Mouse (Mus musculus) right cerebral cortex, adult 2 months (tissue): ENCODE measurements around the gene Pgm1.

ENCODE experiments used
- DNase-seq, 2 experiments: peaks; one replicate each; pipeline ENCODE4 v3.0.0; 2021 to 2022; ENCODE audit warnings: low spot score in 2 of 2

Pgm1 gene

DNA sequence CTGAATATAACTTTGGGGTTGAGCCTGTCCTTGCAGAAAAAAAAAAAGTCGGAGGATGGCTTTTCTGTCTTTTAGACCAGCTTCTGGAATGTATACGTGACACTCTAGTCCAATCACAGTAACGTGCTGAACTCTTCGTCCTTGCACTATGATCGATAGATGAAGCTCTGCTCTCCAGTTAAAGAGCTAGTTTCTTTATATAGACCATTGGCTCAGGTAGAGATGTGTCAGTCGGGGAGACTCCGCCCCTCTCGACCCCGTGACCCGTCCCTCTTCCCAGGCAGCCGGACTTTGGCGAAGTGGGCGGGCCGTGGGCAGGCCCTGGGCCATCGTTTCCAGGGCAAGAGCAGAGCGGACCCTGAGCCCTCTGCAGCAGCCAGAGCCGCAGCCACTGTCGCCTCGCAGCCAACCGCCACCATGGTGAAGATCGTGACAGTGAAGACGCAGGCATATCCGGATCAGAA is at the start of gene Pgm1:
Gene Pgm1, plus strand, starts transcription at position 266 of the 464 bp plus-strand sequence.
- no peak for DNase-seq

DNA sequence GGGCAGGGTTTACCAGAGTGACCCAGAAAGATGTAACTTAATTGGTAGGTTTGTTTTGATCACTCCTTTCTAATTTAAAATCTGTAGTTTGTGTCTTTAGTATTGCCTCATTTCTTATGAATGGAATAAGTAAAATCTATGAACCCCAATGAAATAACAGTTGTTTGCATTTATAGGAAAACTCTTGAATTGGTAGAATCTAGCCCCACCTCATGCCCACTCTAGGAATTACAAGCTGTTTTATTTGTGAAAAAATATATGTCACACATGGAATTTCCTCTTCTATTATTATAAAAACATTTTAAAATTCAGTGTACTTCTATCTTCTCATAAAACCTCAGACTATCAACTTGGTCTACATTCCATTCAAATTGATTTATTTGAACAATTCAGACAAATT is 47.3 kb upstream of the Pgm1 start:
- DNase-seq: peak; percentile 34 to 58

DNA sequence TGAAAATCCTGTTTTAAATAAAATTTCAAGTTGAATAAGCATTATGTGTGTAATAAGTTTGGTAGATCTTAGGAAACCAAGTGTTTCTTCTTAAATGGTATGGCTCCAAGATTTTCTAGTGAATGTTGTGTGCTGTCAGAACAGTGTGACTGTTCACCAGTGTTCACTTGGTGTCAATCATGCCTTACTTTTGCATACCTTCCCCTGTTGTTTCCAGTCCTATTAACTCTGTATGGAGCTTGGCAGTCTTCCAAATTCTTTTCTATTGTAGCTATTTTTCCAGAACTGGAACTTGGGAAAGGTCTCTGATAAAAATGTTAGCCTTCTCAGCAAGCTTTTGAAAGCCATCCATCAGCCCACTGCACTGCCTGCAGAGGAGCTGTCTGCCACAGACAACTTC is 46.8 kb upstream of the Pgm1 start:
- DNase-seq: no peak

DNA sequence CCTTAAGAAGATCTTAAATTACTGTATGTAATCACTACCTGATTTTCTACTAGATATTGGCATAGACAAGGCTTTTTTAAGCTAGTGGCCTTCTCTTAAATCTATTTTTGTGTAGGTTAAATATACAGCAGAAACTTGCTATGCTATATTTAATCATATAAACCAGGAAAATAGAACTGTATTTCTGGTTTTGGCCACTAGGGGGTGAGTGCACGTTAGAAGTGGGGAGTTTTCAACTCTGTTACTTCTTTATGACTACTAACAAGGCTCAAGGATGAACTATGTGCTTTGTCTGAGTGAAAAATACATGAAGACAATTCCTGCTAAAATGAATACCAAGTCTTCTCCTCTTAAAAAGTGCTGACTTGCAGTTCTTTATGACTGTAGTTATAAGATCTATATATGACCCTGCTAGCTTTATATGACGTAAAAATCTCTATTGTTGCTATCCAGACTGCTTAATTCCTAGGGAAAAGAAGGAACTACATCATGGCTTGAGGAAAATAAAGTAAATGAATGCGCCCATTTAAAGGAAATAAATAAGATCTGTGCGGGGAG is 15.2 kb upstream of the Pgm1 start:
- no peak for DNase-seq

DNA sequence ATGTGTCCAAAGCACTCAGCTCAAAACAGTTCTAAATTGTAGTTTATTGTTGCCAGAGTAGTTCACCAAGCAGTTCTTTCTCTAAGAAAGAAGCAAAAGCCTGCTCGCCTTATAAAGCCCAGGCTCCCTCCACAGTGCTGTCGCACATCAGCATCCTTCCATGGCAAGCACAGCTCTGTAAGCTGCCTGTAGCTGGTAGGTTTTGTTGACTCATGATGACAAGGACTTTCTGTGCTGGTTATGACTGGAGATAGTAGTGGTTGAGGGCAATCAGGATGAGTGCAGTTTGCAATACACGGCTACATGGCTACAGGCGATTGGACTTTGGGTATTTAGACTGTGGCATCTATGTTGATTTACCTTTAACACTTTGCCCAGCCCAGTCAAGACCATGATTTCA is 2.8 kb upstream of the Pgm1 start:
- no peak for DNase-seq

DNA sequence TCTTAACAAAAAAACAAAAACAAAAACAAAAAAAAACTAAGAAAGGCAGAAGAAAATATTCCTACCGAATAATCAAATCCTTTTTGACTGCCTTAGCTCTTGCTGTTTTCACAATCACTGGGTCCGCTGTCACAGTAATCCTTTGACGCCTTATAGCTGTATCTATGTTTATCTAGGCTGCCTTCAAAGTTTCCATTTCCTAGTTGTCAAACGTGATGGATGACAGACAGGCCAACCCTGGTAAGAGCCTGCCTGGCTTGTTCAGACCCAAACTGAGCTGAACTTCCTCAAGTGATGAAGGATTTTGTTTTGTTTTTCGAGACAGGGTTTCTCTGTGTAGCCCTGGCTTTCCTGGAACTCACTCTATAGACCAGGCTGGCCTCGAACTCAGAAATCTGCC is 693 bp upstream of the Pgm1 start:
- DNase-seq: no peak

DNA sequence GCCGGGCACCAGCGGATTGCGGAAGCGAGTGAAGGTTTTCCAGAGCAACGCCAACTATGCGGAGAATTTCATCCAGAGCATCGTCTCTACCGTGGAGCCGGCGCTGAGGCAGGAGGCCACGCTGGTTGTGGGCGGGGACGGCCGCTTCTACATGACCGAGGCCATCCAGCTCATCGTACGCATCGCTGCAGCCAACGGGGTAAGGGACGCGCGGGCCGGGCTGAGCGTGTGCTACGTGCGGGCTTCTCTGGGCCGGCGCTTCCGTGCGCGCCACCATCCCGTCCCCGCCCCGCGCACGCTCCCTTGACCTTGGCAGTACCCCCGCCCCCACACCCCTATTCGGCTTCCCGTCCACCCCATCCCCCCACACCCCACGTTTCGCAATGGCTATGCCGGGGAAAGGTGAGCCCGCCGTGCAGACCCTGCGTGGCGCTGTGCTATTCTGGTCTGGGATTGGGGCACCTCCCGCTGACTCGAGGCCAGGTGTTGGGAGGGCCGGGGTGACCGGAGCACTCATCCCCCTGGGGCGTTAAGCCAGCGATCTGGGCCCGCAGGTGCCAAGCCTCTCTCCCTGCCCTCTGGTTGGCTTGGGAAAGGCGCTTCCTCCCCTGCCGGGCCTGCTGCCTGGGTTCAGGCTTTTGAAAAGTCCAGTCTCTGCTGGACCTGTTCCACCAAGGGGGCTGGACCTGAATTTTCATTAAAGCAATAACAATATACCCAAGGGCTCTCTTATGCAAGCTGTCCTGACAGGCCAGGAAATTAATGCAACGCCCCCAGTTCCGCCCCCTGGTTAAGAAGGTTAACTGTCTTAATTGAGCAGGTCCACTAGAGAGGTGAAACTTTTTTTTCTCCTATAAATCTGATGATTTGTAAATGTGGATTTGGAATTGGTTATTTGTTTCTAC is 651 bp downstream of the Pgm1 start, which contains the start of gene Itgb3bp:
Gene Itgb3bp, minus strand, starts transcription at position 201 of the 905 bp plus-strand sequence.
- DNase-seq: peak; percentile 69 to 81

DNA sequence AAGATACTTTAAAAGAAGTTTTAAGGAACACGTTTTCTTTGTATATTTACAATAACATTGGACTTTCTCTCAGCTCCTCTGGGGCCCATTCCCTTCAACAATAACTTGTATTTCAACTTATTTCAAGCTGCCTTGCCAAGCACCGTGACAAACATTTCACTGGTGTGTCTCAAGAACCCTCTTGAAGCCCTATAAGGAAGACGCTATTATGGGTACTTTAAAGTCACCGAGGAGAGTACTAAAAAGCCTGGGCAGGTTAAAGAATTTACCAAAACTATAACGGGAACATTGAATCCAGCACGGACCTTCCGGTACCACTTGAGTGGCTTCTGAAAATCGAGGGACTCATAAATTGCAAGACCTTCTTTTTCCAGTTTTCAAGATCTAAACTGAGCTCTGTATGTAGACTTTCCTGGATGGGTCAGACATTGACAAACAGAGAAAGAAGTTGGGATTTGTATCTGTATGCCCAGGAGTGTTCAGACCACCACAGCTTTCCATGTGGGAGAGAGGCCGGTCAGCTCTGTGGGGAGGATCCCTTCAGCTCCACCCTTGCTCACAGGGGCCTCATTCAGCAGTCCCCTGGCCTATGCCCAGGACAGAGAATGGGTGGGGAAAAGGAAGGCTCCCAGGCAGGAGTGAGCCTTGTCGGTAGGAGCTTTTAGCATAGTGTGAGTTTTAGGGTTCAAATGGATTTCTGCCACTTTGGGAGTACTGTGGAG is 1.5 kb downstream of the Pgm1 start:
- no peak for DNase-seq

DNA sequence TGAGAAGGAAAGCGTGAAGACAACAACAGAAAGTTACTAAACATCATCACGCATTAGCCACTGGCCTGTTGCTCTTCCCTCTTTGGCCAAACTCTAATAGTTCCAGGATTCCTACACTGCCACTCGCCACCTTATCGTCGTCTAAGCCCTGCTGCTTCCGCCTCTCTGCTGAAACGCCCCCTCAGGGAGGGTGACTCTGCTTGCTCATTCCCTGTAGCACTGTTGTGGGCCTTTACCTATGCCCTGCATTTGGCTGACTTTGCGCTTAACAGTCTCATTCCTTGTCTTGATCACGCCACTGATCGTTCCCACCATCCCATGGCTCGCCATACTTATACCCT is 2.0 kb downstream of the Pgm1 start:
- no peak for DNase-seq

DNA sequence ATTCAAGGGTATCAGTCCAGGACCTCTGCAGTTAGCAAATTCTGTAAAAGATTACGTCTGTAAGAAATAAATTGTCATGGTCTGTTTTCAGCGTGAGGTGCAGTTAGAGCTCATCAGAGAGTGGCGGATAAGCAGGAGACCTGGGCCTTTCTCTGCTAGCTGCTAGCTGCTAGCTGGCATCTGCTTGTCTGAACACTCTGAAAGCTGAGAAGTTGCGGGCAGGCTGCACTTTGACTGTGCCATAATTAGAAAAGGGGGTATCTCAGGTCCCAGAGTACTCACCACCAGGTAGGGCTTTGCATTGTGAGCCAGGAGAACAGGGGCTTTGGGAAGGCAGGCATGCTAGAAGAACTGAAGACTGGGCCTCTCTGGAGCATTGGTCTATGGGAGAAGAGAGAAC is 2.6 kb downstream of the Pgm1 start:
- no peak for DNase-seq

DNA sequence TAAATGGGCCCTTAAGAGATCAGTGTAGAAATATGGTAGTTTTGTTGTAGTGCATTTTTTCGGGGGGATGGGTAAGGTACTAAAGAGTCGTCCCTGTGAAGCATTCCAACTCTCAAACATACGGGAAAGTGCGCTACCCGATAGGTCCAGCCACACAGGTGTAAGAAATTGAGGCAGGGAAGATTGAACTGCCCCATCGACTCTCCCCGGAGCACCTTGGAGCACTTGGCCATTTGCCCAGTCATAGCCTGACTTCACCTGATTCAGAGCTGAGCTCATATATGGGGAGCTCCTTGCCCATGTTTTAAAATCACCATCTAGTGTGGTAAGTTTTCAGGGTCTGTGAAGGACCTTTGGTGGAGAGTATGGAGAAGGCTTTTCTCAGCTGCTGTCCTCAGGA is 5.6 kb downstream of the Pgm1 start:
- no peak for DNase-seq

DNA sequence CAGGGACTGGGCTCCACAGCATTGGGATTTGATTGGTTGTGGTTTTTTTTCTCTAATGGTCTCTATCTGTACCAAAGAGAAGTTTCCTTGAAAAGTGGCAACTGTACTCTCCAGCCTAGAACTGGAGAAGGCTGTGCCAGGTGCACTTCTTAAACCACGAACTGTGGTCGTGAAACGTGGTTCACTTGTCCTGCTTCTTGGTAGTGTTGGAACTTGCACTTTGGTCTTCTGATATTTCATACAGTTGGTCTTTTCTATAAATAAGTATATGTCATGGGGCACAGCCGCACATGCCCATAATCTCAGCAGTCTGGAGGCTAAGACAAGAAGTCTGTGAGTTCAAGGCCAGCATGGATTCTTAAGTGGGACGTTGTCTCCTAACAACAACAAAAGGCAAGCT is 7.1 kb downstream of the Pgm1 start:
- DNase-seq: no peak

DNA sequence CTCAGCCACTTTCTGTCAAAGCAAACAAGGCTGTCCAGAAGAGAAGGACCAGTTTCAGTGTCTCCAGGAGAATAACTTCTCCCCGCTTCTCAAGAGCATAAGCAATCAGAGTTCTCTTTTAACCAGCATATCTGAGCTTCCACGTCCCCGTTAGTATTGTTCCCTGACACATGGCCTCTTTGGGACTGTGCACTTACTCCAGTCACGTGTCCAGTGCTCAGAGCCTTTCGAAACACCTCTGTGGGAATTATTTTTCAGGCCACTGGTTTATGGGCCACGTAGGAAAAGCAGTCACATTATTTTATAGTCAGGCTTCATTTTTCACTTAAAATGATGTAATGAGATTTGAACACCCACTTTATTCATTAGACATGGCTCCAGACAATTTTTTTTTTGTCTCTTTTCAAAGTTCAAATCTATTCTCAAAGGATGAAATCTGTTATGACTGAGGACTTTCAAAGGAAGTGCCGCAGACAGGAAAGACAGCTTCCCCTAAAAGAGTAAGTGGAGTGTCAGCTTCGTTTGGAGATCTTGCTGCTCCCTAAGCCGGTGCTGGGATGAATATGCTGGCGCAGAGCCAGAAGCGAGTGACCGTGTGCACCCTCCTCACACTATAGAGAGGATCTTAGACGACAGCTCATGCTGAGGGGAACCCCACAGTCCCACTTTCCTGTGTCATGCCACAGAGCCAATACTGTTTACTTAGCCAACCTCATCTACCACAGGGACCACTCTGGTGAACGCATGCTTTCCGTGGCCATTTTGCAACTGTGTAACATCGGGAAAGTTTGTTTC is 10.7 kb downstream of the Pgm1 start:
- DNase-seq: no peak

DNA sequence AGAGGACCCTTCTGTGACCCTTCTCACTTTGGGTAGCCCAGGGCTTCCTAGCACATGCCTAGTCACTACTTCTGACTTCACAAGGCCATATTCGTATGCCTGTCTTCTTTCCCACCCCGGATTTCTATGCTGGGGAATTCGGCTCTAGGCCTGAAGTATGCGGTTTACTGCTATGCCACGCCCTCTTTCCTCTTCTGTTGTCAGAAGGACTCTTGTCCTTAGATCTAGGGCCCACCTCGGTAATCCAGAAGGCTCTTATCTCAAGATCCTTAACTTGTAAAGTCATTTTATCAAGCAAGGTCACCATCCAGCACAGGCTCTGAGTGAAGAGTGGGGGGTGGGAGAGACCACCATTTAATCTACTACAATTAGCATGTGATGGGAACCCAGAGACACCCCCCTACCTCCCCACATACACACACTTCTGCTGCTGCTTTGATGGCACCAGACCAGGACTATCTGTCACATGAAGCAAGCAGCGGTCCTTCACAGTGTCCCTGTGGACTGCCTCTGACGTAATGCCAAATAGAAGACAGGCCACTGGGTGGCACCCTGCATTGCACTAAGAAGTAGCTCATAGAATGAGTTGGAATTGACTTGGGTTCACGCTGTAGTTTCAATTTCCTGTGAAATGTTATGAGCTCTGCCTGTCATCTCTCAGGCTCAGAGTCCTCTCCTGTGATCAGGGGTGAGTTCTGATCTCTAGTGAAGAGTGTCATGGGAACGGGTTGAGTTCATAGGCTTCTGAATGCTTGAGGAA is 12.6 kb downstream of the Pgm1 start:
- DNase-seq: no peak

DNA sequence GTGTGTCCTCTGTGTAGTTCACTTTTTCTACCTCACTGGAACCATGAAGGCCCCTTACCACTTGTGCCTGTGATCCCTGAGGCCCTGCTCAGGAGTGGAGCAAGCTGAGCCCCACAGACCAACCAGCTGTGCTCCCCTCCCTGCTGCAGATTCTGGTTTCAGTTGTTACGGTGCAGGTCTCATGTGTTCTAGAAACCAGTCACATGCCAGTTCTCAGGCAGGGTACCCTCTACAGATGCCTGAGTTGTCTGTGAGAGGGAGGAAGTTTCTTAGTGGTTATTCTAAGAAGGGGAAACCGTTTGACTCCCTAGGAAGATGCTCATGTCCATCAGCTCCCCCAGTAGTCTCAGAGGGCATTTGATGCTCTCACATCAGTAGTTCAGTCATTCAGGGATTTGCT is 15.4 kb downstream of the Pgm1 start:
- DNase-seq: no peak

DNA sequence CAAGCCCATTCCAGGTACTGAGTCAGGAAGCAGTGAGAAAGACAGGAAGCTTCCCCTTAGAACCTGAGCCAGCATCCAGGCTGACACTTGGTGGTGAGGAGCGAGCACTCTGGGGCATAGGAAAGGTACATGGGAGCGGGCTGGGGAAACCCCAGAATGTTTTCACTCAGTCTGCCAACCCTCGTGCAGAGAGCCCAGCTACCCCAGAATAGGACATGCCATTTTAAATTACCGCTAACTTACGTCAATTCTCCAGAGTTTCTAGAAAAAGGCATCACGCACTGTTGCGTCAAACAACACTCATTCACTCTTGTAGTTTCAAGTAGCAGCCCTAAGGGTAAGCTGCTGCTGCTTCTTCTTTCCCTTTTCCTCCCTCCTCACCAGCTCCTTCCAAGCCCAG is 15.8 kb downstream of the Pgm1 start:
- no peak for DNase-seq

DNA sequence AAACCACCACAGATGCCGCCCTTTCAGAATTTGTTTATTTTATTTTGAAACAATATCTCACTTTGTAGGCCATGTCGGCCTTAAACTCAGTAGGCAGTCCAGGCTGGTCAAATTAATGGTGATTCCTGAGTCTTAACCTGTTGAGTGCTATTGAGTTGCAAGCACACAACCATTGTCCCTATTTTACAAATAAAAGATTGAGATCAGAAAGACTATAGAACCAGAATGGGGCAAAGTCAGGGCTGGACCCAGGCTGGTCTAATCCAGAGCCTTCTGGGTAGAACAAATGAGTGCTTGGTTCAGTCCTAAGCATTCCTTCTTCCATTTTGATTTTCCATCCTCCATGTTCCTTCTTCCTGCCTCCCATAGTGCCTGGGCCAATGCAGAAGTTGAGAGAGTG is 17.3 kb downstream of the Pgm1 start:
- DNase-seq: no peak

DNA sequence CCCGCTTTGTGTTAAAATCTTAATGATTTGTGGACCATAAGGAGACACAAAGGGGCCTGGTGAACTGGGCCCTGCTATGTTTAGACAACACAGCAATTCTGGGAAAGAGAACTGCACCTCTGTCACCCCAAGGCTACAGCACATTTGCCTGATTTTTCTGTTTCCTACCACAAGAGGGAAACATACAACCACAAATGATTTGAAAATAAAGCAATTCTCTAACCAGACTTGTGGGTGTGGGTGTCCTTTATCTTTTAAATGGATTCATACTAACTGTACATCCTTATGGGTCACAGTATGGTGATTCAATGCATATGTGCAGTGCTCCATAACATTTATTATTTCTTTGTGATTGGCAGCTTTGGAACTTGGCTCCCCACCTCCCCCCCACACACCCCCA is 18.0 kb downstream of the Pgm1 start:
- no peak for DNase-seq

DNA sequence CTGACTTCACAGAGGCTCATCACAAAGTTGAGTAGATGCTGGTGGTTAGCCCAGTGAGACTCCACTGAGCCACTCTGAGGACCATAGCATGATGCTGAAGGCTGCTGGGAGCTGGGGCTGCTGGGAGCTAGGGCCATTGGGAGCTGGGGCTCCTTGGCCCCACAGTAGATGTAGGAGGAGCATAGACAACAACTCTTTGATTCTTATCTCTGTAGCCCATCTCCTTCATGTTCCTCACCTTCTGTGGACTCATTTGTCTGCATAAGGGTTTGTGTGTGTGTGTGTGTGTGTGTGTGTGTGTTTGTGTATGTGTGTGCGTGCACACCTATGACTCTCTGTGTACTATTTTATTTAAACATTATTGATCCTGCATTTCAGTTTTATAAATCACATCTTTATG is 18.7 kb downstream of the Pgm1 start:
- DNase-seq: no peak

DNA sequence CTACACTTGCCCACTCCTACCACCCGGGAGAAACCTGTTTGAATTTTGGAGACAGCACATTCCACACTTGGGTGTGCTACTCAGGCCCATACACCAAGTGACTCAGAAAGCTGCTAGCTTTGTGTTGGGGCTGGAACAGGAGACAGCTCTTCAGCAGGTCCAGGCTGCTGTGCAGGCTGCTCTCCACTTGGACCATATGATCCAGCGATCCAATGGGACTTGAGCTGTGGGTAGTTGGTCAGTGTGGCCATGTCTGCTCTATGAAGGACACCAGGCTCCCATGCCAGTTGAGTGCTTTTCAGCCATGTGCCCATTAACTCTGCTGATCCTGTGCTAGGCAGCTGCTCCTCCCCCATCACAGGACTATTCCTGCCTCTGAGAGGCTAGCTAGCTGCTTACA is 24.7 kb downstream of the Pgm1 start:
- no peak for DNase-seq

DNA sequence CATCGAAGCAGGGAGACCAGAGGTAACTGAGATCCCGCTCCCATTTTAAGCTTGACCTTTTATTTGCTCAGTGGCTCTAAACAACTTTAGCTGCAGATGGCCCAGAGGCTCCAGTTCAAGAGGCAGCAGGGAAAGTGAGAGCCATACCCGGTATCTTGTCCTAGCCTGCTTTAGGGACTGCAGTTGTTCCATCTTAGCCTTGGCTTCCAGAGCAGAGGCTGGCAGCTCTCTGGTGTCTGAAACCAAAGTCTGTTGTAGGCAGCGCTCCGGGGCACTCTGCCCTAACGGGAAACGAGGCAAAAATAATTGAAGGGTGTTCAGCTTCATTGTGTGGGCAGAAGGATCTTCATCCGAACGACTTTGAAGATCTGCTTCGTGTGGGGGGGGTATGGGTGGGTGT is 26.2 kb downstream of the Pgm1 start:
- no peak for DNase-seq
